Mouse (Mus musculus) olfactory bulb, adult 2 months (tissue): ENCODE measurements around the gene Egfem1.

Experiments used
- CTCF ChIP-seq: fragments of 200-500 bp; IDR thresholded peaks from 2 replicates; pipeline ENCODE4 v1.5.1; 2012; ENCODE audit warnings: low read depth, mild to moderate bottlenecking, low read length, moderate library complexity; ENCODE audit not compliant: insufficient read depth
- POLR2A ChIP-seq: fragments of 200-500 bp; IDR thresholded peaks from 2 replicates; pipeline ENCODE4 v1.6.1; 2012; ENCODE audit warnings: mild to moderate bottlenecking, low read depth, low read length, moderate library complexity; ENCODE audit not compliant: insufficient read depth

- TF ChIP-seq POLR2A, result no peak
- TF ChIP-seq CTCF, result no peak
These were observed 209.8 kb downstream of the Egfem1 start for GRCm38 (mm10) chr3:29291633-29292032.
